Mouse (Mus musculus) MEL (cell line): ENCODE data around the gene Arih2. TPM values are rescaled to one million over a fixed set of nuclear protein-coding genes. Genes with fewer than 3 reads are reported as not detected.
A peak's percentile ranks its signal among the peaks of the same experiment; 100 is the strongest.

ENCODE experiments used
- DNase-seq: peaks from one replicate; pipeline ENCODE4 v3.0.0; 2011; ENCODE audit warnings: low read depth, low spot score
- H3K27ac ChIP-seq: 2 replicates; pipeline ENCODE4 v1.5.1; 2012; ENCODE audit warnings: low read depth, mild to moderate bottlenecking, control low read depth, low read length, moderate library complexity; ENCODE audit not compliant: control insufficient read depth
- H3K27me3 ChIP-seq, 2 experiments: fragments of 150-350 bp in 1 of 2; sonication (generic) in 1 of 2; 2 replicates each; pipeline ENCODE4 v1.6.1; 2012; ENCODE audit warnings: low read length in 2 of 2, mild to moderate bottlenecking in 2 of 2, improper control_type of control experiment in 1 of 2, moderate library complexity in 1 of 2; ENCODE audit not compliant: insufficient read depth in 2 of 2, control insufficient read depth in 1 of 2
- H3K36me3 ChIP-seq, 2 experiments: 2 replicates each; pipeline ENCODE4 v1.6.1; 2012 to 2014; ENCODE audit warnings: low read length in 2 of 2, improper control_type of control experiment in 1 of 2, inconsistent platforms in 1 of 2, mild to moderate bottlenecking in 1 of 2; ENCODE audit not compliant: insufficient read depth in 2 of 2, control insufficient read depth in 1 of 2
- H3K4me1 ChIP-seq, 2 experiments: fragments of 150-350 bp in 1 of 2; sonication (generic) in 1 of 2; 2 replicates each; pipeline ENCODE4 v1.6.1; 2012; ENCODE audit warnings: low read length in 2 of 2, improper control_type of control experiment in 1 of 2, mild to moderate bottlenecking in 1 of 2; ENCODE audit not compliant: insufficient read depth in 2 of 2, control insufficient read depth in 1 of 2
- H3K4me3 ChIP-seq, 2 experiments: fragments of 150-350 bp in 1 of 2; sonication (generic) in 1 of 2; 2 replicates each; pipeline ENCODE4 v1.5.1; 2012; ENCODE audit warnings: low read depth in 2 of 2, low read length in 2 of 2, mild to moderate bottlenecking in 2 of 2, moderate library complexity in 2 of 2, control low read depth in 1 of 2, improper control_type of control experiment in 1 of 2; ENCODE audit not compliant: control insufficient read depth in 1 of 2, insufficient read depth in 1 of 2
- H3K79me2 ChIP-seq: 2 replicates; pipeline ENCODE4 v1.6.1; 2012; ENCODE audit warnings: mild to moderate bottlenecking, low read length, moderate library complexity; ENCODE audit not compliant: control insufficient read depth, poor library complexity, insufficient read depth
- H3K9ac ChIP-seq: 2 replicates; pipeline ENCODE4 v1.6.1; 2012; ENCODE audit warnings: low read depth, mild to moderate bottlenecking, control low read depth, low read length, moderate library complexity; ENCODE audit not compliant: control insufficient read depth, poor library complexity, severe bottlenecking
- H3K9me3 ChIP-seq: fragments of 150-350 bp; sonication (generic); replicated peaks from 2 replicates; pipeline ENCODE4 v1.6.1; 2012; ENCODE audit warnings: mild to moderate bottlenecking, low read length, improper control_type of control experiment, moderate library complexity; ENCODE audit not compliant: insufficient read depth
- BHLHE40 ChIP-seq: IDR thresholded peaks from 2 replicates; pipeline ENCODE4 v1.6.1; 2012; ENCODE audit warnings: low read depth, mild to moderate bottlenecking, inconsistent platforms, low read length, improper control_type of control experiment, borderline replicate concordance
- CHD1 ChIP-seq: IDR thresholded peaks from 2 replicates; pipeline ENCODE4 v1.6.1; 2012; ENCODE audit warnings: low read depth, mild to moderate bottlenecking, inconsistent platforms, low read length, improper control_type of control experiment
- CHD2 ChIP-seq: IDR thresholded peaks from 2 replicates; pipeline ENCODE4 v1.6.1; 2011; ENCODE audit warnings: low read length, improper control_type of control experiment
- E2F4 ChIP-seq: IDR thresholded peaks from 2 replicates; pipeline ENCODE4 v1.6.1; 2011; ENCODE audit warnings: low read depth, low read length, improper control_type of control experiment, borderline replicate concordance
- ELF1 ChIP-seq: IDR thresholded peaks from 2 replicates; pipeline ENCODE4 v1.6.1; 2014; ENCODE audit warnings: low read depth, mild to moderate bottlenecking, inconsistent platforms, low read length, improper control_type of control experiment, moderate library complexity
- EP300 ChIP-seq, 2 experiments: IDR thresholded peaks; 2 replicates each; pipeline ENCODE4 v1.6.1; 2011; ENCODE audit warnings: improper control_type of control experiment in 2 of 2, low read length in 2 of 2, low read depth in 1 of 2, mild to moderate bottlenecking in 1 of 2
- ETS1 ChIP-seq: IDR thresholded peaks from 2 replicates; pipeline ENCODE4 v1.6.1; 2012; ENCODE audit warnings: low read depth, mild to moderate bottlenecking, inconsistent platforms, low read length, improper control_type of control experiment, moderate library complexity
- GABPA ChIP-seq: IDR thresholded peaks from 2 replicates; pipeline ENCODE4 v1.6.1; 2012; ENCODE audit warnings: low read depth, mild to moderate bottlenecking, inconsistent platforms, low read length, improper control_type of control experiment, moderate library complexity
- GATA1 ChIP-seq: IDR thresholded peaks from 2 replicates; pipeline ENCODE4 v1.6.1; 2011; ENCODE audit warnings: low read depth, low read length, improper control_type of control experiment
- HCFC1 ChIP-seq: IDR thresholded peaks from 2 replicates; pipeline ENCODE4 v1.6.1; 2012; ENCODE audit warnings: low read depth, mild to moderate bottlenecking, inconsistent platforms, low read length, improper control_type of control experiment, moderate library complexity
- KAT2A ChIP-seq: conservative IDR thresholded peaks from 2 replicates; pipeline ENCODE4 v1.6.1; 2012; ENCODE audit warnings: low read depth, low read length, improper control_type of control experiment, inconsistent platforms
- MAFK ChIP-seq: IDR thresholded peaks from 2 replicates; pipeline ENCODE4 v1.6.1; 2011; ENCODE audit warnings: low read depth, mild to moderate bottlenecking, low read length, improper control_type of control experiment, borderline replicate concordance
- MAX ChIP-seq: IDR thresholded peaks from 2 replicates; pipeline ENCODE4 v1.6.1; 2011; ENCODE audit warnings: low read length, improper control_type of control experiment
- MAZ ChIP-seq: IDR thresholded peaks from 2 replicates; pipeline ENCODE4 v1.6.1; 2012; ENCODE audit warnings: low read depth, mild to moderate bottlenecking, inconsistent platforms, low read length, improper control_type of control experiment
- MEF2A ChIP-seq: IDR thresholded peaks from 2 replicates; pipeline ENCODE4 v1.6.1; 2014; ENCODE audit warnings: low read depth, mild to moderate bottlenecking, inconsistent platforms, low read length, improper control_type of control experiment; ENCODE audit not compliant: poor library complexity, insufficient replicate concordance, severe bottlenecking; ENCODE audit errors: extremely low read depth
- MXI1 ChIP-seq: IDR thresholded peaks from 2 replicates; pipeline ENCODE4 v1.6.1; 2011; ENCODE audit warnings: mild to moderate bottlenecking, low read depth, low read length, improper control_type of control experiment
- MYB ChIP-seq: IDR thresholded peaks from 2 replicates; pipeline ENCODE4 v1.6.1; 2011; ENCODE audit warnings: mild to moderate bottlenecking, low read depth, low read length, improper control_type of control experiment
- MYC ChIP-seq: IDR thresholded peaks from 2 replicates; pipeline ENCODE4 v1.6.1; 2011; ENCODE audit warnings: low read depth, mild to moderate bottlenecking, low read length, improper control_type of control experiment, moderate library complexity
- NELFE ChIP-seq: IDR thresholded peaks from 2 replicates; pipeline ENCODE4 v1.6.1; 2011; ENCODE audit warnings: low read depth, low read length, improper control_type of control experiment
- NRF1 ChIP-seq: IDR thresholded peaks from 2 replicates; pipeline ENCODE4 v1.6.1; 2014; ENCODE audit warnings: low read depth, mild to moderate bottlenecking, inconsistent platforms, low read length, improper control_type of control experiment, moderate library complexity; ENCODE audit not compliant: poor library complexity, insufficient read depth, severe bottlenecking
- POLR2A ChIP-seq, 2 experiments: IDR thresholded peaks; 2 replicates each; pipeline ENCODE4 v1.6.1; 2011 to 2012; ENCODE audit warnings: low read length in 2 of 2, mild to moderate bottlenecking in 2 of 2, control low read depth in 1 of 2, improper control_type of control experiment in 1 of 2, low read depth in 1 of 2, moderate library complexity in 1 of 2; ENCODE audit not compliant: control insufficient read depth in 1 of 2, insufficient read depth in 1 of 2, poor library complexity in 1 of 2
- POLR2AphosphoS2 ChIP-seq: IDR thresholded peaks from 2 replicates; pipeline ENCODE4 v1.6.1; 2011; ENCODE audit warnings: low read length, improper control_type of control experiment
- POLR2AphosphoS5 ChIP-seq: IDR thresholded peaks from 2 replicates; pipeline ENCODE4 v1.6.1; 2012; ENCODE audit warnings: low read depth, borderline replicate concordance, mild to moderate bottlenecking, inconsistent platforms, low read length, moderate library complexity, mixed read lengths
- RAD21 ChIP-seq: IDR thresholded peaks from 2 replicates; pipeline ENCODE4 v1.6.1; 2011; ENCODE audit warnings: mild to moderate bottlenecking, low read depth, low read length, improper control_type of control experiment
- RCOR1 ChIP-seq: IDR thresholded peaks from 2 replicates; pipeline ENCODE4 v1.6.1; 2012; ENCODE audit warnings: low read depth, mild to moderate bottlenecking, inconsistent platforms, low read length, improper control_type of control experiment
- SIN3A ChIP-seq: IDR thresholded peaks from 2 replicates; pipeline ENCODE4 v1.6.1; 2012; ENCODE audit warnings: low read length, improper control_type of control experiment, inconsistent platforms
- SMC3 ChIP-seq: IDR thresholded peaks from 2 replicates; pipeline ENCODE4 v1.6.1; 2011; ENCODE audit warnings: low read depth, low read length, improper control_type of control experiment
- TAL1 ChIP-seq: IDR thresholded peaks from 2 replicates; pipeline ENCODE4 v1.6.1; 2012; ENCODE audit warnings: mild to moderate bottlenecking, inconsistent platforms, low read length, moderate library complexity, mixed read lengths
- TCF12 ChIP-seq: IDR thresholded peaks from 2 replicates; pipeline ENCODE4 v1.6.1; 2014; ENCODE audit warnings: low read depth, mild to moderate bottlenecking, inconsistent platforms, low read length, improper control_type of control experiment, moderate library complexity
- UBTF ChIP-seq: IDR thresholded peaks from 2 replicates; pipeline ENCODE4 v1.6.1; 2012; ENCODE audit warnings: low read depth, mild to moderate bottlenecking, inconsistent platforms, low read length, improper control_type of control experiment, moderate library complexity, borderline replicate concordance; ENCODE audit not compliant: insufficient read depth
- USF1 ChIP-seq: IDR thresholded peaks from 2 replicates; pipeline ENCODE4 v1.6.1; 2014; ENCODE audit warnings: low read depth, mild to moderate bottlenecking, inconsistent platforms, low read length, improper control_type of control experiment, moderate library complexity
- USF2 ChIP-seq, 2 experiments: IDR thresholded peaks; 2 replicates each; pipeline ENCODE4 v1.6.1; 2011 to 2012; ENCODE audit warnings: improper control_type of control experiment in 2 of 2, low read length in 2 of 2, borderline replicate concordance in 1 of 2, inconsistent platforms in 1 of 2, low read depth in 1 of 2, mild to moderate bottlenecking in 1 of 2; ENCODE audit not compliant: insufficient read depth in 1 of 2
- ZC3H11A ChIP-seq: IDR thresholded peaks from 2 replicates; pipeline ENCODE4 v1.6.1; 2012; ENCODE audit warnings: low read depth, mild to moderate bottlenecking, inconsistent platforms, low read length, improper control_type of control experiment
- ZKSCAN1 ChIP-seq: IDR thresholded peaks from 2 replicates; pipeline ENCODE4 v1.6.1; 2012; ENCODE audit warnings: low read depth, mild to moderate bottlenecking, inconsistent platforms, low read length, improper control_type of control experiment, moderate library complexity
- ZNF384 ChIP-seq: IDR thresholded peaks from 2 replicates; pipeline ENCODE4 v1.6.1; 2012; ENCODE audit warnings: low read depth, mild to moderate bottlenecking, inconsistent platforms, low read length, improper control_type of control experiment
- polyA plus RNA-seq, 2 experiments: library from polyadenylated mRNA; stranded (reverse) in 1 of 2; unstranded in 1 of 2; fragments of >175 nt in 1 of 2; fragments of >200 nt in 1 of 2; gene quantifications; 2 replicates each; pipeline versions ENCODE4 v1.2.1 to v1.2.4; 2012; ENCODE audit warnings: low replicate concordance in 2 of 2, low read depth in 1 of 2; ENCODE audit not compliant: insufficient read length in 2 of 2, insufficient read depth in 1 of 2, missing spikeins in 1 of 2
- total RNA-seq: library from RNA; depleted of rRNA; stranded (reverse); fragments of 300-350 nt; gene quantifications from 2 replicates; pipeline ENCODE4 v1.2.3, GENCODE M21; 2012

Arih2 gene
- total and polyA plus RNA-seq, 3 experiments = 59.6 to 66.5 TPM; not detected in 1

- H3K9ac ChIP-seq = peak within 1 kb of the TSS; percentile 98
- peak within 1 kb of the TSS; percentile 81 for H3K27ac ChIP-seq
- no peaks in the 10 kb centered on the region for H3K36me3 ChIP-seq
- H3K4me1 ChIP-seq = peaks cover 0 to 9% of the 10 kb centered on the region in 2 experiments; a peak in 2 of 4 replicates
- peak within 1 kb of the TSS; percentile 77 to 98 for H3K4me3 ChIP-seq
- no peaks in the 10 kb centered on the region for H3K9me3 ChIP-seq
- peak; percentile 98 for DNase-seq
- H3K27me3 ChIP-seq = no peaks in the 10 kb centered on the region
- H3K79me2 ChIP-seq = peaks cover 6% of the 10 kb centered on the region
- peak; percentile 98 for TF ChIP-seq MAZ
- TF ChIP-seq NELFE = peak; percentile 79
- peak; percentile 74 for TF ChIP-seq MAX
- TF ChIP-seq TCF12 = peak; percentile 77; the same call in 1 of the 2 replicates
- no peak for TF ChIP-seq GATA1
- TF ChIP-seq ZNF384 = 0 out of 2 replicates have a peak, but pooled peaks have one; percentile 44
- peak; percentile 88; the same call in 1 of the 2 replicates for TF ChIP-seq POLR2AphosphoS2
- TF ChIP-seq ETS1 = peak; percentile 58; the same call in 1 of the 2 replicates
- no peak for TF ChIP-seq GABPA
- no peak for TF ChIP-seq USF2 (IDR thresholded peaks at IDR 0.05; ENCODE audit: borderline replicate concordance in 1 of 2, insufficient read depth in 1 of 2, low read depth in 1 of 2, low read length in 2 of 2)
- no peak for TF ChIP-seq MAFK
- TF ChIP-seq ELF1 = no peak
- TF ChIP-seq SMC3 = no peak
- TF ChIP-seq E2F4 = no peak
- peak; percentile 75 for TF ChIP-seq MXI1
- TF ChIP-seq EP300 (IDR thresholded peaks at IDR 0.05; ENCODE audit: low read depth in 1 of 2, low read length in 2 of 2) = peak in 1 of 2 experiments; percentile 36; a peak in 1 of 4 replicates
- TF ChIP-seq POLR2AphosphoS5 = no peak
- TF ChIP-seq RCOR1 = no peak
- peak; percentile 63 for TF ChIP-seq USF1
- no peak; the same call in 1 of the 2 replicates for TF ChIP-seq BHLHE40
- TF ChIP-seq SIN3A = peak; percentile 90
- peak; percentile 79 for TF ChIP-seq HCFC1
- TF ChIP-seq CHD1 = peak; percentile 76; the same call in 1 of the 2 replicates
- no peak for TF ChIP-seq MYB
- no peak for TF ChIP-seq ZC3H11A
- TF ChIP-seq ZKSCAN1 = no peak
- TF ChIP-seq POLR2A (IDR thresholded peaks at IDR 0.05; ENCODE audit: control insufficient read depth in 1 of 2, insufficient read depth in 1 of 2, low read depth in 1 of 2, low read length in 2 of 2, poor library complexity in 1 of 2) = peak; percentile 71 to 88; a peak in 3 of 4 replicates
- no peak; the same call in 1 of the 2 replicates for TF ChIP-seq MEF2A
- no peak for TF ChIP-seq UBTF
- no peak; the same call in 1 of the 2 replicates for TF ChIP-seq KAT2A
- peak; percentile 99 for TF ChIP-seq CHD2
- TF ChIP-seq NRF1 = no peak
- no peak for TF ChIP-seq TAL1
- peak; percentile 55; the same call in 1 of the 2 replicates for TF ChIP-seq MYC
- no peak for TF ChIP-seq RAD21
Observed at GRCm38 (mm10) chr9:108578545-108579343, 70.4 kb downstream of the Arih2 start, which contains the start of gene Wdr6. Gene Wdr6, minus strand, starts transcription at chr9:108578739.
